Mouse (Mus musculus) stomach, postnatal 0 days (tissue): ENCODE results near the gene Arhgap8. TPM values are rescaled to one million over a fixed set of nuclear protein-coding genes. Genes with fewer than 3 reads are reported as not detected.
"Not testable (repeated sequence)": the region's sequence is repeated elsewhere in the genome, so short reads cannot be mapped to it uniquely, and the experiment has no call there.

Experiments
- ATAC-seq: fragments of 200-750 bp; cut with Nextera tagmentation; 2 replicates; pipeline ENCODE4 v1.8.0; 2017; ENCODE audit not compliant: low FRiP score, low TSS enrichment
- DNase-seq: peaks from one replicate; pipeline ENCODE4 v3.0.0-alpha.2; 2016; ENCODE audit warnings: low spot score
- H3K27ac ChIP-seq: fragments of 300-500 bp; sonication (generic); replicated peaks from 2 replicates; pipeline ENCODE4 v1.5.1; 2014; ENCODE audit warnings: mild to moderate bottlenecking, control low read depth
- H3K27me3 ChIP-seq: fragments of 300-500 bp; sonication (generic); 2 replicates; pipeline ENCODE4 v1.6.1; 2014; ENCODE audit warnings: low read length; ENCODE audit not compliant: control insufficient read depth, insufficient read depth
- H3K36me3 ChIP-seq: fragments of 300-500 bp; sonication (generic); 2 replicates; pipeline ENCODE4 v1.6.1; 2014; ENCODE audit warnings: low read length, mixed read lengths; ENCODE audit not compliant: control insufficient read depth, insufficient read depth
- H3K4me1 ChIP-seq: fragments of 300-500 bp; sonication (generic); replicated peaks from 2 replicates; pipeline ENCODE4 v1.6.1; 2014; ENCODE audit warnings: antibody characterized with exemption; ENCODE audit not compliant: control insufficient read depth, insufficient read depth
- H3K4me2 ChIP-seq: fragments of 300-500 bp; sonication (generic); replicated peaks from 2 replicates; pipeline ENCODE4 v1.6.1; 2014; ENCODE audit warnings: low read depth, mild to moderate bottlenecking, control low read depth, moderate library complexity
- H3K4me3 ChIP-seq: fragments of 300-500 bp; sonication (generic); 2 replicates; pipeline ENCODE4 v1.5.1; 2014; ENCODE audit warnings: low read depth, low read length, control low read depth
- H3K9ac ChIP-seq: fragments of 300-500 bp; sonication (generic); 2 replicates; pipeline ENCODE4 v1.6.1; 2014; ENCODE audit warnings: mild to moderate bottlenecking, low read length, control low read depth, mixed read lengths
- H3K9me3 ChIP-seq: fragments of 300-500 bp; sonication (generic); 2 replicates; pipeline ENCODE4 v1.6.1; 2016; ENCODE audit warnings: low read length; ENCODE audit not compliant: control insufficient read depth
- CTCF ChIP-seq: IDR thresholded peaks from 2 replicates; pipeline ENCODE4 v1.5.1; 2016; ENCODE audit warnings: antibody characterized with exemption, low read depth, mild to moderate bottlenecking, moderate library complexity
- EP300 ChIP-seq: optimal IDR thresholded peaks from 2 replicates; pipeline ENCODE3; 2016; ENCODE audit warnings: antibody characterized with exemption
- WGBS: fragments of 180-500 bp; shearing (Covaris S2); extraction: QIAGEN DNeasy Blood & Tissue Kit; methylation state at CpG from one replicate; pipeline ENCODE4 v1.1.7; 2014; 5-methylcytosine and 5-hydroxymethylcytosine counted together
- polyA plus RNA-seq: library from polyadenylated mRNA; unstranded; fragments of >200 nt; fragmentation: Nextera tagmentation; extraction: Ambion mirVana; gene quantifications from 2 replicates; pipeline ENCODE4 v1.2.1, GENCODE M21; 2015

Arhgap8 gene
- polyA plus RNA-seq, 1 experiment from 2014 or later: 20.2 TPM

- H3K9ac ChIP-seq: no peak overlapping the region
- no peaks in the 10 kb centered on the region for H3K27me3 ChIP-seq
- no peak for DNase-seq
- 62% methylated on average over 3 of the region's 3 CpGs for WGBS
- H3K36me3 ChIP-seq: no peaks in the 10 kb centered on the region
- ATAC-seq: no peak
- no peak overlapping the region for H3K4me3 ChIP-seq
- H3K4me1 ChIP-seq: peaks cover 4% of the 10 kb centered on the region; the same call in 1 of the 2 replicates
- no peak overlapping the region for H3K27ac ChIP-seq
- H3K9me3 ChIP-seq: no peaks in the 10 kb centered on the region
- TF ChIP-seq CTCF: peak; percentile 29; the same call in 1 of the 2 replicates
- no peak for TF ChIP-seq EP300
- H3K4me2 ChIP-seq: no peak overlapping the region
These were observed 1.1 kb upstream of the Arhgap8 start for GRCm38 (mm10) chr15:84718785-84719184.

DNA sequence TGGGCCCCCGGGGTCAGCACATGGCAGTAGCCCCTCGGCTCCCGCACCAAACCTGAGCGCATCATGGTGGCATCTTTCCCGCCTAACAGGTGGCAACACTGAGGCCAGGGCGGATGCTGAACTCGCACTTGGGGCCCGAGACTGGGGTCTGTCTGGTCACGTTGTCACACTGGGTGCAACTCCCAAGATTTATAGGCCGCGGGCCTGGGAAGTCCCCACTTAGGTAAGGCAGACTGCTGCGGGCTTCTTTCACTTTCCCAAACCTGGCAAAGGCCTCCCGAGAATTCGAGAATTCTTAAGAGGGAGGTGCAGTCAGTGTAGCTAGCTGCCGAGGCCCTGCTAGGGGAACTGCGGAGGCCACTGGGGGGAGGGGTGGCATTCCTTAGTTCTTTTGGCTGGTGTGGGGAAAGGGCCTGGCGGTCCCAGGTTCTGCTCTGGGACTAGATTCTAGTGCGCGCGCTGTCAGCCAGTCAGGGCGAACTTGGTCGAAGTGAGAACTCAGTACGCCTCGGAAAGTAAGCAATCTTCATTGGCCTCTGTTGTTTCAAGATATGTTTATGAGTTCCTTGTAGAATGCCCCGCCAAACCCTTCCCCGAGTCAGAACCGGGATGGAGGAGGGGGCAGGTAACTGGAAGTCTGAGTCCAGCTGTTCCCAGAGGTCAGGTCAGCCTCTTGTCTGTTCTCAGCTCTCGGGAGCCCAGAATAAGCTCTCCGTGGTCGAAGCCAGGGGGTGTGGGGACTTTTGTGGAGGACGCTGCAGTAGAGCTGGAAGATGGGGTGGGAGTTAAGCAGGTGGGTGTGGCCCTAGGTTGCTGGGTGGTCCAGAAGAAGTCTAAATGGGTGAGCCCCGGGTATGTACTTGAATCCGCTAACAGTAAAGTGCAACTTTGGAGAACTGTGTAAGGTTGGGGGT lies 696 bp downstream of the Arhgap8 start:
- TF ChIP-seq EP300 (no peak), CTCF (no peak)
- peak; percentile 38; the same call in 1 of the 2 replicates for ATAC-seq

DNA sequence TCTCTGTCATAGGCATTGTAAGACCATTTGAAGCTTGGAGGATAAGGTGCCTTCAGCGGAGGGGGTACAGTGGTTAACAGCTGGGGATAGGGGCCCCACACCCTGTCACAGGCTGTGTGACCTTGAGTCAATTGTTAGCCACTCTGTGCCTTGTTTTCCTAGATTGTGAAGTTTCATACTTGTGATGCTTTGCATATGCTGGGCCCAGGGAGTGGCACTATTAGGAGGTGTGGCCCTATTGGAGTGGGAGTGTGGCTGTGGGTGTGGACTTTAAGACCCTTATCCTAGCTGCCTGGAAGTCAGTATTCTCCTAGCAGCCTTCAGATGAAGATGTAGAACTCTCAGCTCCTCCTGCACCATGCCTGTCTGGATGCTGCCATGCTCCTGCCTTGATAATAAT lies 3.8 kb downstream of the Arhgap8 start:
- not testable (repeated sequence) for H3K4me2 ChIP-seq, H3K9ac ChIP-seq, H3K27ac ChIP-seq, ATAC-seq, DNase-seq, H3K9me3 ChIP-seq, H3K27me3 ChIP-seq, H3K36me3 ChIP-seq, H3K4me1 ChIP-seq, H3K4me3 ChIP-seq
- 84% methylated on average over 1 of the region's 1 CpGs for WGBS

More for the DNA sequence above, 696 bp downstream of the Arhgap8 start:
- WGBS: 5% methylated on average over 33 of the region's 33 CpGs
- Histone ChIP-seq H3K27me3 (no peaks in the 10 kb centered on the region), H3K9me3 (no peaks in the 10 kb centered on the region), H3K9ac (peak overlapping the region; percentile 72), H3K4me1 (0 out of 2 replicates have a peak, but pooled peaks cover 4% of the 10 kb centered on the region), H3K36me3 (no peaks in the 10 kb centered on the region), H3K4me3 (peak overlapping the region; percentile 54), H3K27ac (peak overlapping the region; percentile 67), H3K4me2 (peak overlapping the region; percentile 98)
- peak; percentile 62 for DNase-seq

GRCm38 (mm10) chr15:84724199-84724598 lies 4.3 kb downstream of the Arhgap8 start:
- 0 out of 2 replicates have a peak overlapping the region, but pooled peaks have one; percentile 1 for H3K27ac ChIP-seq
- H3K27me3 ChIP-seq: no peaks in the 10 kb centered on the region
- peak; percentile 47 for ATAC-seq
- peaks cover 7% of the 10 kb centered on the region; the same call in 1 of the 2 replicates for H3K4me1 ChIP-seq
- 27% methylated on average over 4 of the region's 4 CpGs for WGBS
- H3K4me2 ChIP-seq: no peak overlapping the region
- H3K4me3 ChIP-seq: no peak overlapping the region
- no peaks in the 10 kb centered on the region for H3K36me3 ChIP-seq
- no peaks in the 10 kb centered on the region for H3K9me3 ChIP-seq
- no peak for TF ChIP-seq EP300
- no peak for TF ChIP-seq CTCF
- no peak overlapping the region for H3K9ac ChIP-seq
- peak; percentile 73 for DNase-seq

GRCm38 (mm10) chr15:84729685-84730084 lies 9.8 kb downstream of the Arhgap8 start:
- H3K4me1 ChIP-seq: peaks cover 3% of the 10 kb centered on the region; the same call in 1 of the 2 replicates
- no peak overlapping the region for H3K4me2 ChIP-seq
- no peaks in the 10 kb centered on the region for H3K27me3 ChIP-seq
- DNase-seq (no peak), ATAC-seq (no peak)
- no peak overlapping the region for H3K4me3 ChIP-seq
- TF ChIP-seq EP300 (no peak), CTCF (no peak)
- 87% methylated on average over 6 of the region's 6 CpGs for WGBS
- no peak overlapping the region for H3K9ac ChIP-seq
- H3K9me3 ChIP-seq: no peaks in the 10 kb centered on the region
- H3K36me3 ChIP-seq: no peaks in the 10 kb centered on the region
- no peak overlapping the region for H3K27ac ChIP-seq

- 60% methylated on average over 1 of the region's 1 CpGs for WGBS
- ATAC-seq: peak; percentile 48
- Histone ChIP-seq H3K4me2 (no peak overlapping the region), H3K4me3 (no peak overlapping the region), H3K9ac (no peak overlapping the region), H3K27ac (no peak overlapping the region), H3K36me3 (no peaks in the 10 kb centered on the region), H3K4me1 (peaks cover 3% of the 10 kb centered on the region; the same call in 1 of the 2 replicates), H3K27me3 (no peaks in the 10 kb centered on the region), H3K9me3 (no peaks in the 10 kb centered on the region)
- TF ChIP-seq CTCF (no peak), EP300 (no peak)
- DNase-seq: peak; percentile 66
These were observed 11.0 kb downstream of the Arhgap8 start for GRCm38 (mm10) chr15:84730893-84731292.
